ENCODE assay signal across 8 mouse cellular contexts in the genomic region with DNA sequence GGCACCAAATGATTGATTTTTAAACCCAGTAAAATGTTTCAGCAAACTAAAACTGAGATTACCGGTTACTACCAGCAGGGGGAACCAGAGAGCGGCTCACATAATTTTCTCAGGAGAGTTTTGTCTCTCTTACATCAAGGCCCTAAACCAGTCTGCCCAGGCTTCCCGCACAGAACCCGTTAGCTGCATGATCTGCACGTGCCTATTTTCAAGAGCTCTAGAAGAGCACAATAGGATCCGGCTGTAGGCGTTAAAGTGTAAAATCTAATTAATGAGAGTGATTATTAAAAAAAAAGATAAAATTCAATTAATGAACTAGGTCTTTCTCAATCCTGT. TPM values are rescaled to one million over a fixed set of nuclear protein-coding genes. Genes with fewer than 3 reads are reported as not detected.
A peak's percentile ranks its signal among the peaks of the same experiment; 100 is the strongest.
DNase-seq lines count a peak whose midpoint lies in the region; TF ChIP-seq lines count a peak whose summit lies in the region.
"Had no signal": no experiment of that assay in that cellular context is flagged by ENCODE, and none has a peak within 500 bp of the region (broad histone marks: within the 10 kb centered on the region; RNA-seq: fewer than 3 reads in every experiment).

No protein-coding gene starts in this region.

- 9% methylated on average over 7 of the region's 7 CpGs for WGBS in forebrain, embryonic 10.5 days

- H3K36me3 ChIP-seq in forebrain, embryonic 10.5 days (replicated peaks), result peaks cover 27% of the 10 kb centered on the region

- H3K27me3 ChIP-seq in forebrain, embryonic 10.5 days (ENCODE audit: poor library complexity, severe bottlenecking), result peaks cover 11% of the 10 kb centered on the region
- H3K27me3 ChIP-seq: limb, embryonic 12.5 days had no signal

- H3K9me3 ChIP-seq in forebrain, embryonic 10.5 days, result no peaks in the 10 kb centered on the region
- H3K9me3 ChIP-seq: limb, embryonic 12.5 days had no signal

- no peaks in the 10 kb centered on the region for H3K4me1 ChIP-seq in bone marrow macrophage, adult 2 months (ENCODE audit: control insufficient read depth, insufficient read depth, low read length)
- no peaks in the 10 kb centered on the region for H3K4me1 ChIP-seq in forebrain, embryonic 10.5 days
- H3K4me1 ChIP-seq: limb, embryonic 12.5 days had no signal

- H3K27ac ChIP-seq in bone marrow macrophage, adult 2 months (ENCODE audit: insufficient read depth, low read depth, low read length), result no peak overlapping the region
- no peak overlapping the region for H3K27ac ChIP-seq in forebrain, embryonic 10.5 days
- H3K27ac ChIP-seq: limb, embryonic 12.5 days had no signal

- peak; percentile 36 for DNase-seq in MN1 (ENCODE audit: low spot score)
- peak; percentile 62 for DNase-seq in forebrain, embryonic 10.5 days (ENCODE audit: extremely low spot score, low spot score)
- DNase-seq in heart, postnatal 4 days, result peak; percentile 76
- peak; percentile 16 for DNase-seq in layer of hippocampus, adult 9-10 months (ENCODE audit: low spot score)
- peak; percentile 79 for DNase-seq in lung, postnatal 36 days
- peak; percentile 12 to 22 for DNase-seq in right cerebral cortex, postnatal 36 days (ENCODE audit: low spot score in 2 of 2)

- no peak for TF ChIP-seq POLR2A in bone marrow macrophage, adult 2 months (IDR thresholded peaks at IDR 0.05; ENCODE audit: borderline replicate concordance, low read depth, low read length)

- no peak overlapping the region for H3K4me3 ChIP-seq in bone marrow macrophage, adult 2 months (ENCODE audit: insufficient read depth, low read length)
- no peak overlapping the region for H3K4me3 ChIP-seq in forebrain, embryonic 10.5 days
- H3K4me3 ChIP-seq: limb, embryonic 12.5 days had no signal

- TF ChIP-seq CTCF in bone marrow macrophage, adult 2 months (IDR thresholded peaks at IDR 0.05; ENCODE audit: low read depth, low read length), result peak; percentile 48; the same call in 1 of the 2 replicates

RNA-seq across cellular contexts. Expression of gene Tspan12, which starts 57.3 kb away (rescaled TPM):
- not detected in 2 replicates for polyA plus RNA-seq in bone marrow macrophage, adult 2 months (2012; ENCODE audit: insufficient read depth, insufficient read length, missing spikeins)
- 55.1 and 59.9 TPM in 2 replicates for polyA plus RNA-seq in forebrain, embryonic 10.5 days (2016; fragmentation: Nextera tagmentation; extraction: Ambion mirVana)
- total RNA-seq in heart, postnatal 4 days (2021), result 10 to 100 TPM; 87.2 to 94.4 TPM

Comparison
In these comparisons a context has a peak if more than half of its experiments do, and no peak if none do; other contexts are left out.
1. DNase-seq: peak in every context shown above with its lines; median percentile 79 in lung, postnatal 36 days; 76 in heart, postnatal 4 days; 62 in forebrain, embryonic 10.5 days; 36 in MN1; 17 in right cerebral cortex, postnatal 36 days; 16 in layer of hippocampus, adult 9-10 months.
2. RNA of gene Tspan12, which starts 57.3 kb away (polyA plus RNA-seq): 55.1 to 59.9 TPM in forebrain, embryonic 10.5 days; not detected in bone marrow macrophage, adult 2 months; every median in the first group is over 10 times any median in the second.